Mouse (Mus musculus) natural killer cell, adult 2 months (primary cell): ENCODE data around the gene Tmem52b.
"Not testable (repeated sequence)": the region's sequence is repeated elsewhere in the genome, so short reads cannot be mapped to it uniquely, and the experiment has no call there.

Source experiments
- DNase-seq, 2 experiments: peaks; one replicate each; pipeline ENCODE4 v3.0.0; 2022; ENCODE audit warnings: low spot score in 2 of 2

Gene Tmem52b

DNA sequence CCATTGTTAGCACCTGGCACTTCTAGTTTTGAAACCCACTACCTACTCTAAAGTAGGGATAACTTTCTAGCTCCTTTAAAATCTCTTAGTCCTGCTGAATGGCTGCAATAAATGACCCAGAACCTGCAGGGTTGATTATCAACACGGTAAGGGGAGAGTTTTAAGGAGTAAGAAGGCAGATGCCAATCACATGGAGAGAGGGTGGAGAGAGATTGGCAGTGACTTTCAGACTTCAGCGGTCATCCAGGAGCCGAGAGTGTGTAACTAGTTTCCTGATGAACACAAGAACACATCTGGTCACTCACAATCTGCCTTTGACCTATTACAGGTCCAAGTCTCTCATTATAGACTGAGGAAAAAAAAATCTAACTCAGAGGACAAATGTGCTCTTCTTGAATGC, at the start of gene Tmem52b:
Tmem52b (plus strand) TSS at position 189 of the 400 bp plus-strand sequence.
- DNase-seq = no peak

DNA sequence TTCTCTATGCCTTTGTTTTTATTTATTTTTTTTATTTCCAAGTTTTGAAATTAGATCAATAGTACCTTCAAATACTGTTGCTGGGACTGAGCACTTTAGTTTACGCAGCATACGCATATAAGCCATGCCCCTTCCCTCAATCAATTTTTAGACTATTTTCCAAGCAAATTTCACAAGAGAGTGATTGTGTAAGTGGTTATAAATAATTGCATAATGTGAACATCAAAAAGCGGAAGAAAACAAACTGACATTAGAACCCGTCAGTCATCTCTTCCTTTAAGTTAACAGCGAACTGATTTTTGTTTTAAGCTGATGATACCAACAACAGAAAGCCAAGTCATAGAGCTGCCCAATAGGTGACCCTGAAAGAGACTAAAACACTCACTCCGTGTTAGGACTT, 41.0 kb upstream of the Tmem52b start:
- DNase-seq = no peak

DNA sequence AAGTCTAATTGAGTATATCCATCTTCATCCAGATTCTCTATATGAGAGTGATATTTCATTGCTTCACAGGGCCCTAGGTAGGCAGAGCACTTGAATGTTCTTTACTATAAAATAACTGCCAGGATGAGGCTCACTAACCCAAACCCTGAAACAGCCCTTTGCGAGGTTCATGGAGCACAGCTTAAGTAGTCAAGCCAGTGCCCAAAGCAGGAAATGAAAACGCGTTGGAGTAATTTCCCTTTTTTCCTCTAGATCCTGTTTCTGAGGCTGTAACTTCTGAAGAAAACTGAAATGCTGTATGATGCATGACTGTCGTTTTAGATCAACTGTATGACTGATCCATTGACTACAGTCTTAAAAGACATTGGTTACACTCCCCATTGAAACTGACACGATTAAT, 39.7 kb upstream of the Tmem52b start:
- no peak for DNase-seq

DNA sequence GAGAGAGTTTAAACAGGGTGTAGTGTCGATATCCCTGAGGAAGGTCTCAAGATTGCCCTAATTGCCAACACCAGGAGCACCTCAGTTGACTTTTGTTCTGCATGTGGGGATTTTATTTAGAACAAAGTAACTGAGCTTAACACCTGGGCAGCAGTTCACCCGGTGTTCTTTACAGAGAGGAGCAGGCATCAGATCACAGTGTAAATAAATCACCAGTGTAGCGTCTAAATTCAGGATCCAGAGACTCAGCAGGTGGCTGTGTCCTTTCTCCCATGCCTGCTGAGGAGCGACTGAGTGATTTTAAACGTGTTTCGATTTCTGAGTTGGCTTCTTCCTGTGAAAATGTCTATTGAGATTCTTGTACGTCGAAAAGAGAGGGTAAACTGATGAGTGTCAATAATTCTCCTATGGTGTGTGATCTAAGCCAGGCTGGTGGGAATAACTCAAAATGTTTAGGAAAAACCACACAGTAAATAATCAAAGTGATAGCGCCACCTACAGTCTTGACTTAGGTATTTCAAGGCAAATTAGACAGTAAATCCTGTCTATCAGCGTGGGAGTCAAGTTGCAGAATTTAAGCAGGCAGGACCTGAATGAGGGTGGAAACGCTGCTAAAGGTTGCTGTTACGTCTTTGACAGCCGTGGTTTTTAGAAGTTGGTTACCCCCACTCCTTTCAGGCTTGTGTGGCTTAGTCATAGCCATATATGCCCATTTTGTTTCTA, 35.8 kb upstream of the Tmem52b start:
- peak in 1 of 2 experiments; percentile 1 for DNase-seq

DNA sequence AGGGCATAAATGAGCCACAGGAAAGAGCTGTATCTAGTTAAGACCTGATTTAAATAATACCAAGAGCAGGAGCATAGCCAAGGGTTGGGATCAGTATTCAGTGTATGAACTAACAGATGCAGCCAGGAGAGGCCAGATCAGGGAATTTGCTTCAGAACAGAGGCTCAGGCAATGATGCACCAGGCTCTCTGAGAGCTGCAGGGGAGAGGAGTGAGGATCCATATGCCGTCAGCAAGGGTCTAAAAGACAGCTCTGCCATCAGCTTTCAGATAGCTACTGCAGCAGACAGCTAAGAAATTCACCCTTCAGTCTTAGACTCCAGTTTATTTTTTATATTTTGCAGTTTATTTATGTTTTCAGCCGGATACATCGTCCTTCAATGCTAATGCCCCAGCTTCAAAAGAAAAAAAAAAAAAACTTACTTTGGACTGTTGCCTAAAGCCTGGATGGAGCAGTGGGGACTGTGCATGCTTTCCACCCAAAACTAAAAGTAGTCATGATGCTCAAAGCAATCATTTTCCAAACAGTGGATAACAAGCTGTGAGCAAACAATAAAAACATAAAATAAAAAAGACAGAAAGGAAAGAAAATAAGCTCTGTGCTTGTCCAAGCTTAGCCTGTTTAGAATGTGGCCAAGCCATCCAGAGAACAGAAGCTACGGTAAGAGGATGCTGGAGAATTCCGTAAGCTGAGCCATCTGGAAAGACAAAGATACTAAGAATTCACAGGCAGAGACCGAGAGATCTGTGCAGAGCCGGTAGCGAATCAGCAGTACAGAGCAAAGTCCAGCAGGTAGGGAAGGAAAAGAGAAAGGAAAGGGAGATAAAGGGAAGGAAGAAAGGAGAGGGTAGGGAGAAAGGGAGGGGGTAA, 32.0 kb upstream of the Tmem52b start:
- DNase-seq = no peak

DNA sequence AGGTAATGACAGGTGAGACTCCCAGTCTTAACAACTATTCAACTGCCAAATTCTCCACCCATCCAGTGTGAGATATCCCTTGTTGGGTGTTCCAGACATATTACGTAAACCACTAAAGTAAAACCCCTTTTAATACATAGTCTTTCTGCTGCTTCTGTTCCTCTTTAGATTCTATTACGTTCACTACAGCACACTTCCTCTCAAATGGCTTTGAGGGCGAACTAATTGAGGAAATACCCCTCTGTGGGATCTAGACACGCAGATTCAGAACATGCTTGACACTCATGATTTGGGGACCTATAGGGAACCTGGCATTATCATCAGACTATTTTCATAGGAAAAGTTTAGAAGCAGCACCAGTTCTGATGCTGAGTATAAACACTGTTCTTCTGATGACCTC, 17.4 kb upstream of the Tmem52b start:
- DNase-seq = no peak

DNA sequence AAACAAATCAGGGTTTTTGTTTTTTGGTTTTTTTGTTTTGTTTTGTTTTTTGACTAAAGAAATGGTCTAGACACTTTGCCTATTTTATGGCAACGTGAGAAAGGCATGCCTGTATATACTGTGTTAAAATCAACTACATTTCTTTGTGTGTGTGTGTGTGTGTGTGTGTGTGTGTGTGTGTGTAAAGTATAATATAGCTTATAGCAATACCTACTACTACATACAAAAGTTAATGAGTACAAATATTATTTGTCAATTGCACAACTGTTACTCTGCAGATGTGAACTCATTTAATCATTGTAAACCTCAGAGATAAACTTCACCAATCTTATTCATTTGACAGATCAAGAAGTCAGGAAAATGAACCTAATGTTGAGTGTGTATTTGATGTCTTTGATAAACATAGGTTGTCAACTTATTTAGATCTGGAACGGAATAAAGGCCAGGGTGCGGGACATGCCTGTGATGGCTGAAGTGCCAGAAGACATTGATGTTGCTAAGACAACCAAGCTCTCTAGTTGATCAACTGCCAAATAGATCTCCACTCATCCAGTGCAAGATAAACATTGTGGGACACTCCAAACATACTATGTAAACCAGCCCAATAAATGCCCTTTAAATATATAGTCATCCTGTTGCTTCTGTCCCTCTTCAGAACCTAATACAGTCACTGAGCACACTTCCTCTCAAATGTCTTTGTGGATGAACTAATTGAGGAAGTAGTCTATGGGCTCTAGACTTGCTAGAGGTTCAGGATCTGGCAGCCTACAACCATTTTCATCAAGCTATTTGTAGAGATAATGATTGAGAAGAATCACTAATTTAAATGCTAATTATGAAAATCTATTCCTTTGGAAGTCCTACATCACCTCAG, 14.8 kb upstream of the Tmem52b start:
- no peak for DNase-seq

DNA sequence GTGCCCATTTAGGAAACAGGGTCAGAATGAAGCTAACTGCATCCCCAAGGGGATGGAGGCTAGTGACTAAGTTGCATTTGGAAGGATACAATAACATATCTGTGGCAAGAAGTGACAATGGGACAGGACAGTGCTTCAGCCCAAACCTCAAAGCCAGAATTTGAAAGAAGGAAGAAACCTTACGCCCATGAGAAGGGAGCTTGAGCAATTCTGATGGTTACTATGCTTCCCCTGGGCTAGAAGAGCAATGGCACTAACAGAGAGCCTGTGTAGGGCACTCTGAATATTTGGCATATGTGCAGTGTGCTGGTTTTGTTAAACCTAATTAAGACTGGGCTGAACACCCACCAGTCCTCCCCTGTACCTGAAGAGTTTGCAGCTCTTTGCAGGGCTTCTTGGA, 12.8 kb upstream of the Tmem52b start:
- not testable (repeated sequence) for DNase-seq

DNA sequence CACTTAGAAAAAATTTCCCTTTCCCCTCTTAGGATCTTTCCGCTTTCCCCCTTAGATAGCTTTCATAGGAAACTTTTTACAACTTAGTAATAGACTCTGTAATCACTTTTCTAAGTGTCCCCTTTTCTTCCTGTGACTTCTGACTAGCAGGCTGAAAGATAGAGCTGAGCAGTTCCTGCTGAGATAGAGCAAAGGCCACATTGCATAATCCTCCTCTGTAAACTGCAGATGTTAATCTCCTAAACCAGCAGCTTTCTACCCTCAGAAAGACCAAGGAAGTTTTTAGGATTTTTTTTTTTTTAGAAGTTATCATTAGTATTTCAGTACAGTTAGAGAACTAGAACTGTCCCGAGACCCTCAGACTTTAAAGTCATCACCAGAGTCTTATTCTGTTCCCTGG, 8.9 kb upstream of the Tmem52b start:
- no peak for DNase-seq

DNA sequence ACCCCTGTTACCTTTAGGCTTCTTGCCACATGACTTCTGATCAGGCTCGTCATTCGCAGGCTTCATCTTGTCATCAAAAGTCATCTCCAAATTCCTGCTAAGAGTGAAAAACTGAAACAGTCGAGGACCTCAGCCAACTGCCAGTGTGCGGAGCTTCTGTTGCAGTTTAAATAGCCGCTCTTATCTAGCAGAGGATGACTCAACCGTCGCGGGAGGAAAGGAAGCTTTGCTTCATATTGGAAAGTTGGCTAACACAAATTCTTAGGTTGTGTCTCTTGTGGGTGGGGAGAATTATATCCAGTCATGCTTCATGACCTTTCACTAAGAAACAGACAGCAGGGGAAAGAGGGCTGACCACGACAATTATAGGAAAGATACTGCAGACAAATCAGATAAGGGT, 5.3 kb upstream of the Tmem52b start, which contains the start of gene Olr1:
Olr1 (minus strand) TSS at position 142 of the 400 bp plus-strand sequence.
- no peak for DNase-seq

DNA sequence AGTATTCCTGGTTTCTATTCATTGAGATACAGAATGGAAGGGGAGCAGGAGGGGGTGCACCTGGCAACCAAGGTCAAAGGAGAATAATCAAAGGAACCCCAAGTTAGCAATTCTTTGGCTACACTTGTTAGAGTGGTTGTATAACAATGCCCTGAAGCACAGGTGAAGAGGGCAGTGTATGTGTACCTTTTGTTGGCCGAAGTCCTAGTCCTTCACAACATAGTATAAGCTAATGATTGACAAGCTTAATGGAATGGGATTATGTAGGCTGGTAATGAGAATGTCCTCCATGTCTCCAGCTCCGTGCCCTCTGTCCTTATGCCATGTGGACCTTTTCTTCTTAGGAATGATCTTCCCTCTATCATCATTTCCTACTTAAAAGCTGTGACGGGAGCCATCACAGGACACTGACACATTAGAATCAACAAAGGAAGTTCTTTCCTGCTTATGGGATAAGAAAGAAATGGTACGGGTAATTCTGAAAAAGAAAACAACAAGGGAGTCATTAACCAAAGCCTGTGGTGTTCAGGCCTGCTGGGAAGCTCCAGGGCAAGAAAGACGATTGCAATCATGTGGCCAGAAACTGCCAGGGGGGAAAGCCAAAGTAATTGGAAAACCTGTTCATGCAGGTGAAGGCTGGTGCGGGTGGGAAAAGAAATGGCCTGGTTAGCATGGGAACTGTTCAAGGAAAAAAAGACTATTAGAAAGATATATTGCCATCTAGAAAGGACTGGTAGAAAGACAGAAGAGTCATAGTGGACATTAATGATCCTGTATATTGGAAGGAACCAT, 2.0 kb upstream of the Tmem52b start:
- DNase-seq = no peak

DNA sequence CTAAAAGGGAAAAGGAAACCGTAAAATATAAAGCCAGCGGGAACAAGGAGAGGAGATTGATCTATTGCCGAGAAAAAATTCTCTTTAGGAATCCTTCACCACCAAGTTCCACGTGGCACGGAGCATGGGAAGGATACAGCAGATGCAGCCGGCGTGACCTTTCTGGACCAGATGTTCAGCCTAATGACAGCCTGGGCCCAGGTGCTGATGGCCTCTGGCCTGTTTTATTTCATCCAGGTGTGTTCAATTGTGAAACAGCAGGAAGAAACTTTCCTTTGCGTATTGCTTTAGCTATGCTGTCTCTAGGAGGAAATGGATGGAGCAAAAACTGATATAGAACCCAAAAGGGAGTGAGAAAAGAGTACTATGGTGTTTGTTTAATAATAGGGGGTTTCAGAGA, 513 bp downstream of the Tmem52b start:
- no peak for DNase-seq

DNA sequence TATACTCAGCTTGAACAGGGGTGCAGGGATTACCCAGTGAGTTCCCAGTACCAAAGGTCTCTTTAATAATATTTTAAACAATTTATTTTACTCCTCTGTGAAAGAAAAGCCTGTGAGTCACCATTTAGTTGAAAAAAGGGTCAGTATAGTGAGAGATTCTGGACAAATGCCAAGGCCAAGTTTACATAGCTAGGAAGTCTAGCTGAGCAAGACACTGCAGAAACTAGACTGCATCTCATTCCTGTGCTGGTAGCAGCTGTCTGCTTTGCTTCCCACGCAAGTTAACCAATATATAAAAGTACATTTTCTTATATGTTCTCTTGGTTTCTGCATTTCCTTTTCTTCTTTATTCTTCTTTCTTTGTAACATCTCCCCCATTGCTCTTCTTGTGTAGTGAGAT, 1.1 kb downstream of the Tmem52b start:
- no peak for DNase-seq

DNA sequence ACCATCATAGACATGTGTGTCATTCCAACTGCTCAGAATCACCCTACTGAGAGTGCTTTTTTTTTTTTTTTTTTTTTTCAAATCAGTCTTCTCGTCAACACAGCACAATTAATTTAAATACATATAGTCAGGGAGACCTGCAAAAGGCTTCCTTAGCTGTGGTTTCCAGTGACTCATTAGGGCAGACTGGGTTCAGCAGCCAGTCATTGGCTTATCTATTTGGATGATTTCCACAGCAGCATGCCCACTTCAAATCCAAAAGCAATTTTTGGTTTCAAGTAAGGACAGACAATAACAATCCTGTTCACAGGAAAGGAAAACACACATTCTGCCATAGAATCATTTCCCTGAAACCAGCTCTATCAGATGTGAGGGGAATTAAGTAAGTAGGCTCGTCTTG, 2.0 kb downstream of the Tmem52b start:
- no peak for DNase-seq

DNA sequence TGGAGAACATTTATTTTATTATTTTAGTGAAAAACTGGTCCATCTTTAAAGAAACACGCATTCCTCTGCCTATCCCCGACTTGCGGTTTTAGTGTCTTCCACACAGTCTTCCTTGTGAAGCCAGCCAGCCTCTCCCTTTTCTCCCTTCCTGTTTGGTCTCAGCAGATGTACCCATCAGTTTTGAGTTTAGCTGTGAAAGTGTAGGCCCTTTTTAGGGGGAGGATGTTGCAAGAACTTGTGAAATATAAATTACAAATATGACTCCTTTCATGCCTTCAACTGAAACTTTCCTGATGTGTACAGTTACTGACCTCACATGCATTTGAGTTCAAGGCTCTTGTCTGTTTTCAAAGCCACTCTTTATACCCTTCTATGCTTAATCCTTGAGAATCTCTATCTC, 2.7 kb downstream of the Tmem52b start:
- no peak for DNase-seq

DNA sequence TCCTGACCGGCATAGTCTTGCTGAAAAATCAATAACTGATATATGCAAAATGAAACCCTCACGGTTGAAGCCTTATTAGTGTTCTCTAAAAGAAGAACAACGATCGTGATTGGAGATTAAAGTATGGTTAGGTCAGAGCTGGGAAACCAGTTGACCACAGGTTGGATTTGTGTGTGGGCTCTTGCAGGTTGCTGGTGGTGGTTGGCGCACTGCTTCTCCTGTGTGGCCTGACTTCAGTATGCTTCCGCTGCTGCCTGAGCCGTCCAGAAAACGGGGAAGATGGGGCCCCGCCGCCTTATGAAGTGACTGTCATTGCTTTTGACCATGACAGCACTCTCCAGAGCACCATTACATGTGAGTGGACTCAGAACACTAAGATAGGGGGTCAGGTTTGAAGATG, 4.0 kb downstream of the Tmem52b start:
- no peak for DNase-seq

DNA sequence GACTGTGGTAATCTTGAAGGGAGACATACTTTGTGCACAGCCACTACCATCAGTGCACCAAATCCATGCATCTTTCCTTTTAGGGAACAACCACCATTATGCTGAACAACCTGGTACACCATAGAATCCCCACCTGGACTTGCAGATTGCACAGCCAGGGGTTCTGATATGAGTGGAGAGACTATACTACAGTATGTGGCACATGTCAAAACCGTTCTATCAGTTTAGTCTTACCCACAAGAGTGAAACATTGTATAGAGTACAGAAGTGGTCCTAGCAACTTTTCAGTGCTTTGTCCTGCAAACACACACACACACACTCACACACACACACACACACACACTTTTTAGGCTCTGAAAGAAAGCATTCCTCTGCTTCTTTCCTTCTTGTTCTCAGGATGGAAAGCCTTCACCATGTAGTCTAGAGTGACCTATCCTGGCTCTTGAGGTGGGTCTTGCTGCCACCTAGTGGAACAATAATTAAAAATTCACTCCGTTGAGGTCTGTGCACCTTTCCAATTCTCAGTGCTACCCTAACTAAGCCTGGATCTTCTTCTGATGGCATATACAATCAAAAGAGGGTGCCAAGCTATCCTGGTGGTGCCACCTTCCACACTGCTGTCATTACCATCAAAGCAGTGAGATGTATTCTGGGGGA, 5.5 kb downstream of the Tmem52b start:
- DNase-seq = peak; percentile 9 to 34

DNA sequence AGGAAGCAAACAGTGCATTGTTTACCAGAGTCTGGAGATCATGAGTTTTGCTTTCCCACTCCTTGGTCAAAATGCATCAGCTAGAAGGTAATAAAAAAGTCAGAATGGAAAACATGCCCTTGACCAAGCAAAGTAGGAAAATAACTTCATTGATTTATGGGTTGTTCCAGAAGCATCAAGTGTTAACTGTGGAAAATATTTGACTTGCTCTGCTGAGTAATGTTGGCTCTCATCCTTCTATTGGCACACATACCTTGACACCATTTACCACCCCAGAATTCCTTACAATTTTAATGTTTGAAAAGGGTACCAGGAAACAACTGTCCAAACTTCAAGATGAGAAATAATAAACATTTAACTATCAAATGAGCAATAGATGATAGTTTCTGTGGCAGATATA, 13.7 kb downstream of the Tmem52b start:
- DNase-seq = no peak

DNA sequence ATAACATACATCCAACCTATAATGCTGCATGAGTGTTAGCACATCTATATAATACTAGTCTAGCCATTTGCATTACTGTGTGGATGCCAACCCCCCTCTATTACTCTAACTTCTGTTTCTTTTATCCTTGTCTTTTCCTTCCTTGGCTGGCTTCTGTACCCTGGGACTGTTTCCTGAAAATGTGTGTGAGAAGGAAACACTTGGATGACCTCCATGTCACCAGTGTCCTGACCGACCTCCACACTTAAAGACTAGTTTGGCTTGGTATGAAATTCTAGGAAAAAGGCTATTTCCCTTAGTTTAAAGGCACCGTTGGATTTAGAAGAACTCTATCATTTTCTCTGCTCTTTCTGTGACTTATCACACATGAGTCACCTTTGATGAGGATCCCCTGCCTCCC, 15.1 kb downstream of the Tmem52b start:
- no peak for DNase-seq

DNA sequence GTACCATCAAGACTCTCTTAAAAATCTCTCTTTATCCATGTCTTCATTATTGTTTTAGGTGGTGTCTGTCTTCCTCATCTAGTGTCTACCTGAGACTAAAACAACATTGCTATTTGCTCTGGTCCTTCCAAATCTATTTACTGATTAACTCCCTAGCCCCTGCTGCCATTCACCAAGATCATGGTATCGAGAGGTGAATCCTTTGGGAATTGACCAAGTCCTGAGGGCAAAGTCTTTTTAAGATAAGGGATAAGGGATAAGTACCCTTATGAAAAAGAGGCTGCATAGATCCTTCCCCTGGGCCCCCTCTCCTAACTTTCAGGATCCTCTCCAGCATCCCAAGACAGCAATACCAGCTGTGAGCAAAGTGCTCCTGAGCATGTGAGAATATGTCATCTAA, 17.2 kb downstream of the Tmem52b start:
- no peak for DNase-seq

DNA sequence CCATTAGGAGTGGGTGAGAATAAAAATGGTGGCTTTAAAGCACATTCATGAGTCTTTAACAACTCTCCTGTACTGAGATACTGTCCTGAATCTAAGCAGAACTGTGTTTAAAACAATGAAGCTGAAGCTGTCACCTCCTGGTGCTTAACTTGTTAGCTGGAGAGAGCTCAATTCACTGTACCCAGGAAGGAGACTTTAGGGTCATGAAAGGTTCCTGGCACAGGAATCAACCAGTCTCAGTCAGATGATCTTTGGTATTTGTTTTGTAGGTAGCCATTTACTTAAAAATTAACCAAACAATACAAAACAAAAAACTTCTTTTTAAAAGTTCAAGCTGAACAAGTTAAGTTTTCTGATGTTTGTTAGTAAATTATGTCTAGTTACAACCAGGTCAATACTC, 17.9 kb downstream of the Tmem52b start:
- DNase-seq = no peak
